Mouse (Mus musculus) left cerebral cortex, postnatal 10 days (tissue): ENCODE measurements at regions not wholly inside any gene's neighbourhood (a gene's known extent, or its start where the extent isn't known, plus 50 kb on each side); places are given as distances from the start of the nearest gene placed in this dataset.

ENCODE experiments used
- DNase-seq, 2 experiments: peaks; one replicate each; pipeline ENCODE4 v3.0.0; 2021 to 2022; ENCODE audit warnings: low spot score in 2 of 2, mixed read lengths in 1 of 2; ENCODE audit errors: extremely low spot score in 1 of 2
- intact Hi-C: fragments of 180-260 bp; cut with DNase I; formaldehyde crosslinking; loops from one replicate; pipeline ENCODE4 v1.15.1; 2025

DNA sequence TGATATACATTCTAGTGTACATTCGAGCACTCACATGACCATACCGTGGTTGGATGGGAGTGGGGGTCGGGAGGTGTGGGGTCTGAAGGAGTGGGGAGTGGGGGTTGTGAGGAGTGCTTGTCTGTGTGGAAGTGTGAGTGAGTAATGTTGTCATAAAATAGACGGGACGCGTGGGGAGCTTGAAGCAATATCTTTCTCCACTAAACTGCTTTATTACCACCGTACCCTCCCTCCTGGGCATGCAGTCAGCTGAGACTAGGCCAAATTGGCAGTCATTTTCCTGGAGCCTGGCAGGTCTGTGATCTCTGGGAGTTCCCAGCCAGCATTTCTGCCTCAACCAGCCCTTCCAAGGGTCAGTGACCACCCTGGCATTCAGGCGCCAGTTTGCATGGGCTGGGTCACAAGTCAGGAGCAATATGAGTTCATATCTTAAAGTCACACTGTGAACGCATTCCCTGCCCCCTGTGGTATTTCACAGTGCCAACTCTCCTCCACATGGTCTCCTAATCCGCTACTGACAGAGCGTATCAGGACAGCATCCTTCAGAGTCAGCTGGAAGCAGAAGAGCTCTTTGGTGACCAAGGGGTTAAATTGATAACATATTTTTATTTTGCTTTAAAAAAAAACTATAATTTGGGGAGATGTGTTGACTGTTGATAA lies 300.9 kb downstream of the Nr2f2 start:
- DNase-seq, result no peak
- intact Hi-C loops, result no loop called here

DNA sequence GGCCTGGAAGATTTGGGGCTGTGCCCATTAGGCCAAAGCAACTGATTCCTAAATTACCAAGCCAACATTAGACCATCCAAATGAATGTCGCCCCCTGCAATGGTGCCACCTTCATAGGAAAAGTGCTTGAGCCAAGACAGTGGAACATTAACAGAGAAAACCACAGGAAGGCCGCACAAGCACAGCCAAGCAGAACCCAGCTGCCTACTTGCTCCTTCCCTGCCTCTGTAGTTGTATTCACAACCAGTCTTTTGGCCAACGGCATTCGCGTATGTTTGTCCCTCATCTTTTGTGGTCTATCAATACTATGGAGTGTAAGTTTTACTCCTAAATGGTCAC lies 319.2 kb downstream of the Nr2f2 start:
- intact Hi-C loops, result no loop called here
- no peak for DNase-seq

DNA sequence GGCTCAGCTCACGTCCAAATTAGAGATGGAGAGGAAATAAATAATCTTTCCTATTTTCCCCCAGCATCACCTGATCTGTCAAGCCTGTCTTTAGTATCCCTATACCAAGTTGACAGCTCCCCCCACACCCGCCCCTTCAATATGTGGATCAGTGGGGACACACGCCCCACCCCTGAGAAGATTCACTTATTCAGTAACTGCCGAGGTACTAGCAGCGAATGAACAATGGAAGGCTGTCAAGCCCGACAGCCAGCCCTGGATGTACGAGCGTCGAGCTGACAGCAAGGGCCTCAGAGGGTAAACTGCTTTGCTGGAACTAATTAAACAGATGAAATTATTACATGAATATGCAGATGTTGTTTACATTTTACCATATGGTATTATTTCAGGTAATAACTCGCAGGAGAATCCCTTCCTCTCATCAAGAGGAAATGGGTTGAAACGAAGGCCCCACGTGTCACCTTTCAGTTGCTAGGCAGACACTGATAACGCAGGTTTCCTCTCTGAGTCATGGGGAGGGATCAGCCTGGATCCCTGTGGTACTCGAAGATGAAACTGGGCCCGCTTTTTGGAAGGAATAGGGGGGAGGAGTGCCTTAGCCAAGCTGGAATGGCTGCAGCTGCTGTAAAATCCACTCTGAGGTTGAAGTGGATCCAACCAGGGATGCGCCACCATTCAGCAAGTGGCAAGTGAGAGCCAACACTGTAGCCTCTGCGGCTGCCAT lies 319.7 kb downstream of the Nr2f2 start:
- intact Hi-C loops, result no loop called here
- DNase-seq, result no peak

DNA sequence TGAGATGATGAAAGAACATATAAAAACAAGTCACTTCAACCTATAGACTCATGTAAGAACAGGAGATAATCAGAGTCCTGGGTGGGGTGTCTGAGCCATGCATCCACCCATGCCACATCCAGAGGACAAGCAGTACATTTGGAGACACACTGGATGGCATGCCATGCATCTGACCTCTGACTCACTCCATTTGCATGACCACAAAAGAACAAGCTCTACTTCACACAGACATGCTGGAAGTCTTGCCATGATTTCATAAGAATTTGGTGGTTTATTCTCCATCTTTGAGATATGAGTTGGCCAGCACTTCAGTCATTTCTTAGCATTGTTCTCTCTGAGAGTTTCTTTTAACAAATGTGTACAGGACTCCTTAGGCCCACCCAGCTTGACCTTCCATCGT lies 329.5 kb downstream of the Nr2f2 start:
- intact Hi-C loops, result no loop called here
- DNase-seq, result no peak

DNA sequence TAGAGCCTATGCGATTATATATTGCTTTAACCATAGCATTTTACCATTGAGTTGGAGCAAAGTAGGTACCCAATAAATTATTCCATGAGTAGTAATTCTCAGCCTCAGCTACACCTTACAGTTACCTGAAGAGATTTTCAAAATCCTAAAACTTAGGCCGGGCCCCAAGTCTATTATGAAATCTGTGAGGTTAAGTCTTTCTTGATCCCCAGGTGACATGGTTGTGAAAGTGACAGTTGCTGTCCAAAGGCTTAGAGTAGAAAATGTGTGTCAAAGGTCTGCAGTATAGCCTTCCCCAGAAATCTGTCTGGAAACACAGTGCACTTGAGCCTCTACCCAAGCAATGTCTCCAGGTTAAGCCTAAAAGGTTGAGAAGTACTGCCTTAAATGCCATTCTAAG lies 333.7 kb downstream of the Nr2f2 start:
- DNase-seq, result no peak
- intact Hi-C loops, result no loop called here

DNA sequence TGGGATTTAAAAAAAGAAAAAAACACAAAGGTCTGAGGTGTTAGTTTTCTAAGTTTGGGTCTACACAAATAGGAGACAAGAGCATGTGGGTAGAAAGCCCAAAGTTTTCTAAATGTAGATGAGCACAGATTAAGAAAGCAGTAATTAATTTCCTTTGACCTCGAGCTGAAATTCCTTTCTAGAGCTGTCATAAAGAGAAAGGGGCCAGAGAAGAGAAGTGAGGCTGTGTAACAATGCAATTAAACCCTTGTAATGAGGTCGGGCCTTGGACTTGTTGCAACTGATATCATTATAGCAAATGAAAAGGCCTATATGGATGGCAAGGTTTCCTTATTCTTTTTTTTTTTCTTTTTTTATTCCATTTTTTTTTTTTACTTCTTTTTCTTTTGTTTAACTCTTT lies 337.2 kb downstream of the Nr2f2 start:
- DNase-seq, result no peak
- intact Hi-C loops, result no loop called here

DNA sequence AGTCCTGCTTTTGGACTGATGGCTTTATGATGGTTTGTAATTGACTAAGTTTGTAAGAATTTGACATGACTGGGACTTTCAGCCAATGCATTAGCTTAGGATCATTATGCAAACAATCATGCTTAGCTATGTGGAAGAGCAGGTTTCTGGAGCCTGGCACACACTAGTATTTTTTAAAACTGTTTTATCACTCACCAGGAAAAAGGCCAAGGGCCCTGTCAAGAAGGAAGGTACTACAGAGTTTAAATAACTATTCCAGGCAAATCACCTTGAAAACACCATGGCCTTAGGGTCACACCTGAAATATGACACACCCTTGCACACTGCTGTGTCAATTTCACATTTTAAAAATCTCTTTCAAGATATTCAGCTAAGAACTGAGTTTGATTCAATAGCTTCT lies 341.0 kb downstream of the Nr2f2 start:
- intact Hi-C loops, result no loop called here
- DNase-seq, result no peak

DNA sequence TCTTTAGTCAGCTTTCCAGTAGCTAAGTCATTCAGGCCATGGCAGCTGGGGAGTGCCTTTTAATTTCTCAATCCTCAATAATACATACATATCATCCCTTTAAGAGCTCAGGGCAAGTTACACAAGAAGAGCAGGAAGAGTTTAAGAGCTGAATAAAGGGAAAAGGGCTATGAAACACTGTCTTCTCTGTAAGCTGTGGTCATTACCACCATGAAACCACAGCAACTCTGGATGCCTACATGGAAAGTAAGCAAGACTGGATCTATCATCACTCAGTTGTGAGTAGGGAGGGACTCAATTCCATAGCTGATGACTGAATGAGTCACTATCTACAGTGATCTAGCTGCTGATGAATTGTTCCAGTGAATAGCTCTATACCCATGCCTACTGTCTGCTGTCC lies 349.9 kb downstream of the Nr2f2 start:
- intact Hi-C loops, result no loop called here
- no peak for DNase-seq

DNA sequence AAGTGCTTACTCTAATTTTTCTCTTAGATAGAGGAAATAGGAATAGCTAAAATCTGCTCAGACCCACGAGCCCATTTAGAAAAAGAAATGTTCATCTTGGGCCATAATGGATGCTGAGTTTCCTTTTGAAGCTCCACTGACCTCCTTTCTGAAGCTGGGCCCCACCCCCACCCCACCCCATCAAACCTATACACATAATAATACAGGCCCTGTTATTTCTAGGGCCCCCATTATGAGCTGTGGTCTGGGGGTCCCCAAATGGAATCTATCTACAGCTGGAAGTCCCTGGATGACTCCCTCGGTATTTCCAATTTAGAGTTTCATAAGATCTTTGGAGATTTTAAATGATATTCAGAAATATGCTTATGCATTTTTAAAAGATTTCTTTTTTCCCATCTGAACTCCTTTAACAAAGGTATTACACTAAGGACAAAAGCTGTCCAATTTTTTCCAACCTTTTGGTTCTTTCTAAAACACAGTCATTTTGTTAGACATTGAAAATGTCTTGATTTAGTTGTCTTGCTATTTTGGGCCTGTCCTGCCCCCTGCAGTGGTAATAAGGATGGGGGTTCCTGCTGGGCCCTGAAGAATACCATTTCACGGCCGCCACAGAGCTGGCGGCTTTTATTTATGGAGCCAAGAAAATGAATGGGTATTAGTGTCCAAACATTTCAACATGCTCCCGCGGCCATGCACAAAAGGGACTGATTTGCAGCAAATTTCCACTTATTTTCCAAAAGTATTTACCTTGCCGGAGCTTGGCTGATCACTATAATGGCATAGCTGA lies 363.1 kb downstream of the Nr2f2 start:
- intact Hi-C loops, result no loop called here
- no peak for DNase-seq

DNA sequence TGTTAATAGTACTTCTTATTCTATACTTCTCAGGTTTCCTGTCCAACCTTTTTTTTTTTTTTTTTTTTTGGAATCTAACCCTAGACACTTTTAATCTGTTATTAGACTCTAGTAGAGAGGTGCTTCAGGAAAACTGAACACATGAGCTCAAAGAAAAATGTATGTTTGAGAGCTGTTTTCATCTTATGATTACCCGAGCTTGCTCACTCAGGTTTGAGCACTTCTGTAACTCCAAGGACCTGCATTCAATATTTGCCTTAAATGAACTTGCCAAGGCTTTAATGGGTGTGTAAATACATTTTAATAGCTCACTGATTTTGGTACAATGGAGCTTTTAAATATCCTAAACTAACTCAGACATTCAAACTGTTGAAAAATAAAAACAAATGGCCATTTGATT lies 367.8 kb downstream of the Nr2f2 start:
- intact Hi-C loops, result no loop called here
- no peak for DNase-seq

DNA sequence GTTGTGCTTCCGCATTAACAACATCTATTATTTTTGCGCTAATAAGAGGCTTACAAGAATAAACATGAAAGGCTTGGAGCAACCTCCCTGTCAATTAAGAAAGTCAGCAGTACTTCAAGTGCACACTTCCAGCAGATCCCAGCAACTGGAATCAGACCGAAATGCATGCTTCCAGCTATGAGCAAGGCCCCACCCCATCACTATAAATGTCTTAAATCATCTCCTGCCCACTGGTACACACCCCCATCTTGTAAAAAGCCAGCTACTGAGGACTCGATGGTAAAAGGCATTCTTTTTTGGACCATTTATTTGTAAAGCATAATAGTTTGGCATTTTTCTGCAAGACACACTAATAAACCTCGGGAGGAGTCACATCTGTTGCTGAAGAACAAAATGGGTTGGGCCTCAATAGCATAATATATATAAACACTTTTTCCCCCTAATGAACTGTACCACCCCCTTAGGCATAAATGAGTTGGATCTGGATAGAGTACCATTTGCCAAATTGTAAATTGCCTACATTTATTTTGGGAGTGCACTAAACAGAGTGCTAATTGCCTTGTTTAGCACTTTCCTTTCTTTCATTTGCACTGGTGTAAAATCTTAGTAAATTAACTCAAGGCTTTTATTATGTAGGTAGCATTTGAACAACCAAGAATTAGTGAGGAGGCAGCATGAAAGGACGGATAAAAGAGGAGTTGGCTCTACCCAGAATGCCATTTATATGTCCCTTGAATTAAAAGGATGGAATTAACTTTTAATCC lies 371.8 kb downstream of the Nr2f2 start:
- no peak for DNase-seq
- intact Hi-C loops, result loop anchor here (5.0 kb wide), 1 partner anchor 333 kb away; no protein-coding TSS in a partner anchor

DNA sequence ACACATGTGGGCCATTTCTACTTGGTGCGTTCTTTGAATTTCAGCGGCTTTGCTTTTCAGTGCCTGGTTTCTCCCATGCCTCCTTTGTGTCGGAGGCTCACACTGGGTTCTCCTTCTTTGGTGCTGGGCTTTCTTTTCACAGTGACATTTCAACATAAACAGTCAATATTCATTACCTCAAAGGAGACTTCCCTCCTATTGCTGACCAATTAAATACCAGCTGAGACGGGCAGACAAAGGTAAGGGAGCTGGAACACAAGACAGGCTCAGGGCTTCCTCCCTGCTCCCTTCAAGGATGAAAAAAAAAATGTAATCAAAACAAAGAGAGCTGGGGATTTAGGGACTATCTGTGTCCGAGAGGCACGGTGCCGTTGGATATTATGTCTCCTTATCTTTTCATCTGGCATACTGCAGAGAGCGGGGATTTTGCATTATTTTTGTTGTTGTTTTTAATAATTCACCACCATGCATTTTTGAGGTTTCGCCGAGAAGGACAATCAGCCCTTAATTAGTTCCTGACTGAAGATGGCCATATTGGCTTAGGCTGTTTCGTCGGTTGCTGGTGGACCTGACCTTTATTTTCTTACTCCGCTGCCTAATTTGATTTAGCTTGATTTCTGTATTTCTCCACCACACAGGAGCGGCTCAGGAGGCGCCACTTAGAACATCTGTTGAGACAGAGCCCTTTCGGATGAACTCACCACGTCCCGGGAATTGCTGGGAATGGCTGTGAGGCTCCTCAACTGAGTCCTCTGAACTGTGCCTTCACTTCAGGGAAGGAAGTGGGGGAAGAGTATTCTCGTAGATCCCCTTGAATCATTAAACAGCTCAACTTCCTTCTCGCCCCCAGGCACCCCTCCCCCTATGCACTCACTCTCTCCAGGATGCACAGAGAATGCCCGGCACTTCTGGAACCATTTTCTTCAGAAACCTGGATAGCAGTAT lies 373.9 kb downstream of the Nr2f2 start:
- intact Hi-C loops, result loop anchor here (5.0 kb wide), 1 partner anchor 335 kb away; no protein-coding TSS in a partner anchor
- peak in 1 of 2 experiments; percentile 17 for DNase-seq

DNA sequence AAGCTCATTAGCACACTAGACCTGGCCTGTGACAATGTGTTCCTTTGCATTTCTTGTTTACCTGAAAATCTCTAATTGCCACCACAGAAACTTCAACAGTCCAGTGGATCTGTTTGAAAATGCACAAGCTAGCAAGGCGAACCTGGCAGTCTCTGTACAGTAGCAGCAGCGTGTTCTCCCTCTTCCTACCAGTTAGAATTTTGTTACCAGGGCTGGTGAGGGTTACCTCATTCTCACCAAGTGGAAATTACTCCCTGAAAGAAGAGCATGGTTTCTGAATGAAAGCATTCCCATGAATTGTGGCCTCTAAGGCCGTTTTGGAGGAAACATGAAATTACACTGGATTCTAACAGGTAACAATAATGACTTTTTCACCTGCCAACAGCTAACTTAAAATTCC lies 374.6 kb downstream of the Nr2f2 start:
- intact Hi-C loops, result loop anchor here (5.0 kb wide), 1 partner anchor 335 kb away; no protein-coding TSS in a partner anchor
- DNase-seq, result no peak

DNA sequence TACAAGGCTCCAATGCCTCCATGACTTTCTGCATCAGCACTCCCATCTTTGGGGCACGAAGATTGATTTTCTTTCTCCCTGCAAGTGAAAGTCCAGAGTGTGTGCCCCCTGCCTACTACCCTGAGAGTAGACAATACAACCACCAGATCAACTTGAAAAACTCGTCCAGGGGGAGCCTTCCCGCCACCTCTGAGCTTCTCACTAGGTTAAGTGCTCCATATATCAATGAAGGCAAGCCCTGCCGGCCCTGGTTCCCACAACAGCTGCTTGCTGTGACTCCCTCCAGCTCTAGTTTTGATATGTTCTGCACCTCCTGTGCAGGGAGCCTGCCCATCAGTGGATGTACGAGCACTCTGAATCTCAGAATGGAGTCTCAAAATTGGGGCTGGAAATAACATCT lies 377.8 kb downstream of the Nr2f2 start:
- intact Hi-C loops, result no loop called here
- no peak for DNase-seq

DNA sequence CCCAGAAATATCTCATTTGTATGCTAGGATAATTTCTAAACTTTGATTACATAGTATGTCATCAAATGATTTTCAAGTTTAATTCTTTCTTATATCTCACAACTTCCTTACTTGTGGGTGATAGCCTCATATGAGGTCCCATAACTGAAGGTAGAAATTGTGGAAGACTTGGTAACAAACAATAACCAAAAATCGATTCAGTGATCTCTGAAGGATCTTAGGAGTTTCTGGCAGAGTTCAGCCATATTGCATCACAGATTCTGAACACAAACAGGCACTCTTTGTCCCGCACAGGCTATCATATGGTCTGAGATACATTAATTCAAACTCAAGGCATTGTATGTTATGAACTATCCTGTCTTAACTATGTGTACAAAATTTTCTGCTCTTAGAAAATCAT lies 385.2 kb downstream of the Nr2f2 start:
- intact Hi-C loops, result no loop called here
- DNase-seq, result no peak

DNA sequence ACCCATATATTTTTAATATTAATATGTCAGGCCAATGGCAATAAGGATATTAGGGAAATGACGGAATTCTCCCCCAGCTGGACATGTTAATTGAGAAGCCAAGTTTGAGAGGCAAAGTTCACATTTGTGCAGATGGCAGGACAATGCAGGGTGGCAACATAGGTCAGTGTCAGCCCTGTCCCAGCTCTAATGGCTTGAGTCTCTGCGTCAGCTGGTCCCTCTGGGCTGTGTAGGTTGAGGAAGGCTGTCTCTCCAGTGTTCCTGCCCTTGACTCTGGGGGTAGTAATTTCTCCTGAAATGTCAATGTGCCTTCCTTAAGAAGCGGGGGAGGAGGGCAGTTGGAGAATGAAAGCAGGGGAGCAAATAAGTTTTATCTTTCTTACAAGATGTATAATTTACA lies 390.2 kb downstream of the Nr2f2 start:
- no peak for DNase-seq
- intact Hi-C loops, result no loop called here

DNA sequence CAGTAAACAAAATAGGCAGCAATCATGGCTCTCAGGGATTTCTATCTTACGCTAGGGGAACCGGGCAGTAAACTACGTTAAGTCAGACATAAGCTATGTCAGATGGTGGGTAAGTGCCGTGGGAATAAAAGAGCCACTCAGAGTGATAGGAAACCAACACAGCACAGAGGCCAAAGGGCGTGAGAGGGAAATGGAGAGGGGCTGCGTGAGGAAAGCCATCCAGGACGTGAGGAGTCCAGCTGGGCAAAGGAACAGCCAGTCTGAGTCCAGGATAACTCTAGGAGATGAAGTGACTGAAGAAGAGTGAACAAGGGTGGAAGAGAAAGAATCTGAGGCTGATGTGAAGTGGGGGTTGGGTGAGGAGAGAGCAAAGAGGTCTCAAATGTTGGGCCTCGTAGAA lies 402.5 kb downstream of the Nr2f2 start:
- intact Hi-C loops, result no loop called here
- DNase-seq, result no peak

DNA sequence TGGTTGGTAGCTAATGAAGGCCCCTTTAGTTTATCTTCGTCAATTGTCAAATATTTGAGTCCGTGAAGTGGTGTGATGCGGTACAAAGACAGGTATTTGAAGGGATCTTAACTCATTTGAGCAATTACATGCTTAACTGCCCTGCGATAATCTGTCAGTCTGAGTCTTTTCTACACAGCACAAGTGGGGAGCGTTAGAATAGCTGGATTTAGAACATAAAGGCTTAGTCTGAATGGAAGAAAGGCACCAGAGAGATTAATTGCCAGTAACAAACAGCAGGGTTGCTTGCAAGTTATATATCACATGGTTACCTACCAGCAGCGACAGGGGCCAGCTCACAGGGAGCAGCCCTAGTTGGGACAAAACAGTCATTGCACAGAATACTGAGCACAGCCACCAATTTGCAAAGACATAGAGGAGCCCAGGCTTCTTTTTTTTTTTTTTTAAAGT lies 416.3 kb downstream of the Nr2f2 start:
- DNase-seq, result no peak
- intact Hi-C loops, result no loop called here
